Mouse (Mus musculus): ENCODE results near the gene Sema3d.

Sema3d gene

GRCm38 (mm10) chr5:12499037-12499436 lies 115.9 kb downstream of the Sema3d start:
- in situ Hi-C loops (cut with MboI): no loop called here

- in situ Hi-C loops (cut with MboI): no loop called here
These were observed 116.8 kb downstream of the Sema3d start for GRCm38 (mm10) chr5:12499791-12500504.

- in situ Hi-C loops (cut with MboI): no loop called here
These were observed 129.3 kb downstream of the Sema3d start for GRCm38 (mm10) chr5:12512471-12512870.

- in situ Hi-C loops (cut with MboI): no loop called here
These were observed 132.1 kb downstream of the Sema3d start for GRCm38 (mm10) chr5:12515283-12515682.

GRCm38 (mm10) chr5:12525235-12525767 lies 142.1 kb downstream of the Sema3d start:
- in situ Hi-C loops (cut with MboI): no loop called here

- in situ Hi-C loops (cut with MboI): no loop called here
These were observed 145.4 kb downstream of the Sema3d start for GRCm38 (mm10) chr5:12528596-12528995.

- in situ Hi-C loops (cut with MboI): no loop called here
These were observed 146.6 kb downstream of the Sema3d start for GRCm38 (mm10) chr5:12529771-12530170.

- in situ Hi-C loops (cut with MboI): no loop called here
These were observed 158.1 kb downstream of the Sema3d start for GRCm38 (mm10) chr5:12541268-12541667.

- in situ Hi-C loops (cut with MboI): no loop called here
These were observed 166.0 kb downstream of the Sema3d start for GRCm38 (mm10) chr5:12549046-12549669.

GRCm38 (mm10) chr5:12555401-12555800 lies 172.2 kb downstream of the Sema3d start:
- in situ Hi-C loops (cut with MboI): no loop called here

- in situ Hi-C loops (cut with MboI): no loop called here
These were observed 174.7 kb downstream of the Sema3d start for GRCm38 (mm10) chr5:12557889-12558288.

- in situ Hi-C loops (cut with MboI): no loop called here
These were observed 178.6 kb downstream of the Sema3d start for GRCm38 (mm10) chr5:12561740-12562139.

GRCm38 (mm10) chr5:12562204-12562603 lies 179.0 kb downstream of the Sema3d start:
- in situ Hi-C loops (cut with MboI): no loop called here

- in situ Hi-C loops (cut with MboI): no loop called here
These were observed 179.9 kb downstream of the Sema3d start for GRCm38 (mm10) chr5:12563132-12563531.

- in situ Hi-C loops (cut with MboI): no loop called here
These were observed 181.5 kb downstream of the Sema3d start for GRCm38 (mm10) chr5:12564602-12565220.

- in situ Hi-C loops (cut with MboI): no loop called here
These were observed 183.4 kb downstream of the Sema3d start for GRCm38 (mm10) chr5:12566568-12566967.

GRCm38 (mm10) chr5:12574551-12574950 lies 191.4 kb downstream of the Sema3d start:
- in situ Hi-C loops (cut with MboI): no loop called here

- in situ Hi-C loops (cut with MboI): no loop called here
These were observed 192.1 kb downstream of the Sema3d start for GRCm38 (mm10) chr5:12575262-12575661.

GRCm38 (mm10) chr5:12579752-12580151 lies 196.6 kb downstream of the Sema3d start:
- in situ Hi-C loops (cut with MboI): no loop called here

- in situ Hi-C loops (cut with MboI): no loop called here
These were observed 199.4 kb downstream of the Sema3d start for GRCm38 (mm10) chr5:12582540-12582939.

GRCm38 (mm10) chr5:12583293-12583834 lies 200.2 kb downstream of the Sema3d start:
- in situ Hi-C loops (cut with MboI): no loop called here

- in situ Hi-C loops (cut with MboI): no loop called here
These were observed 201.7 kb downstream of the Sema3d start for GRCm38 (mm10) chr5:12584886-12585285.

Measured in mature B cell (primary cell).